Mouse (Mus musculus) C2C12 (cell line): ENCODE results near the gene Pla2g4d.

Experiments
- CTCF ChIP-seq: IDR thresholded peaks from one replicate; pipeline ENCODE4 v1.5.1; 2011; ENCODE audit not compliant: control insufficient read depth, insufficient read depth, insufficient read length
- MYOD1 ChIP-seq: IDR thresholded peaks from one replicate; pipeline ENCODE4 v1.6.1; 2011; ENCODE audit warnings: low read depth; ENCODE audit not compliant: control insufficient read depth, insufficient read length

DNA sequence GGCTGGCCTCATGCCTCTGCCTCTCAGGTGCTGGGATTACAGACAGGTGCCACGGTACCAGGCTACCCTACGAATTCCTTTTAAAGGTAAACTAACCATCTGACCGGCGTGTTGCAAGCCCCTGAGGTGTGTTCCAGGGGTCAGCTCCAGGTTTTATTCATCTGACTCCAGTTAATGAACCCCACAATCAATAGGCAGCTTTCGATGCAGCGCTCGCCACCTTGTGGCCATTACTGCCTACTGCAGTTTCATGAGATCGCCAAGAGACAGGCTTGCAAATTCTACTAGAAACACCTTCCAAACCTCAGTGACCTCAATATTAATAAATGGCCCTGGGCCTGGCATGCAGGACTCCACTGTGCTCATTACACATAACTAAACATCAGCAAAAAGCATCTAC is 9.0 kb downstream of the Pla2g4d start:
- TF ChIP-seq CTCF (peak; percentile 36), MYOD1 (no peak)
